Mouse (Mus musculus): ENCODE measurements around the gene Atg4d.
"Not testable (repeated sequence)": the region's sequence is repeated elsewhere in the genome, so short reads cannot be mapped to it uniquely, and the experiment has no call there.

The Atg4d gene

GRCm38 (mm10) chr9:21239465-21239848 lies 25.6 kb upstream of the Atg4d start:
- no peak for DNase-seq (ENCODE audit: low read depth, low spot score)

DNA sequence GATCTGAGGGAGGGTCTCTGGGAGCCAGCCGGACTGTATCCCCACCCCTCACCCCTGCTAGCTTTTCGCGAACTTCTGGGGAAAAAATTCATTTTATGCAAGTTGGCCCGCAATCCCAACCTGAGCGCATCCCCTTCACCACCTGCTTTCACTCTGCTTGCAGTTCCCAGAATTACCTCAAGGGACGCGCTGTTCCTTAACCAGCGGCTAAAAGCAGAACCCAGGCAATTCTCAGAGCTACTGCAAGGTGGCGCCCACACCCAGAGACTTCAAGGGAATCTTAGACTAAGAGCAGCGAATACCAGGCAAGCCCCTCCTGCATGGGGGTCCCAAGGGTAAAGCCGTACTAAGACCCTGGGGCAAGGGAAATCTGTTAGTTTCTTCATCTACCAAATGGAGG lies 23.8 kb upstream of the Atg4d start:
- DNase-seq (ENCODE audit: low read depth, low spot score): peak; percentile 83

DNA sequence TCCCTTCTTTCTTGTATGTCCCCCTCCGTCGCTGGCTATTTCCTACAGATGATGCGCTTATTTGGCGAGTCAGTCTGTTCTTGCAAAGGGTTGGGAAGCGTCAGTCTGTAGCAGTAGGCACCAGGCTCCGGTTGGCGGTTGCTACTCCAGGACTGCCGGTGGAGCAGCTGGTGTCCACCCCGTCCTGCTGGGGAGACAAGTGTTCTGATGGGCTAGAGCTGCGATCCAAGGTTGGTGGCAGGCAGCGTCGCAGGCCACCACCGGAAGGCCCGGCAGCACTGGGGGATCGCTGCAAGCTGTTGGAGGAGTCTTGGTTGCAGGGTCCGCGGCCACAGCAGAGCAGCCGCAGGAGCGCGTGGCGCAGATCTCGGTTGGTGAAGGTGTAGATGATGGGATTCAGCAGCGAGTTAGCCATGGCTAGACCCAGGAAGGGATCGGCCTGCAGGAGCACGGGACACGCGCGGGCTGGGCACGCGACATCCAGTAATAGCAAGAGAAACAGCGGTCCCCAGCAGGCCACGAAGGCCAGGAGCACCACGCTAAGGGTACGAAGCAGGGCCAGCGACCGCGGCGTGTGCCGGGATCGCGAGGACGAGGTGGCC lies 21.2 kb upstream of the Atg4d start:
- DNase-seq (ENCODE audit: low read depth, low spot score): no peak

DNA sequence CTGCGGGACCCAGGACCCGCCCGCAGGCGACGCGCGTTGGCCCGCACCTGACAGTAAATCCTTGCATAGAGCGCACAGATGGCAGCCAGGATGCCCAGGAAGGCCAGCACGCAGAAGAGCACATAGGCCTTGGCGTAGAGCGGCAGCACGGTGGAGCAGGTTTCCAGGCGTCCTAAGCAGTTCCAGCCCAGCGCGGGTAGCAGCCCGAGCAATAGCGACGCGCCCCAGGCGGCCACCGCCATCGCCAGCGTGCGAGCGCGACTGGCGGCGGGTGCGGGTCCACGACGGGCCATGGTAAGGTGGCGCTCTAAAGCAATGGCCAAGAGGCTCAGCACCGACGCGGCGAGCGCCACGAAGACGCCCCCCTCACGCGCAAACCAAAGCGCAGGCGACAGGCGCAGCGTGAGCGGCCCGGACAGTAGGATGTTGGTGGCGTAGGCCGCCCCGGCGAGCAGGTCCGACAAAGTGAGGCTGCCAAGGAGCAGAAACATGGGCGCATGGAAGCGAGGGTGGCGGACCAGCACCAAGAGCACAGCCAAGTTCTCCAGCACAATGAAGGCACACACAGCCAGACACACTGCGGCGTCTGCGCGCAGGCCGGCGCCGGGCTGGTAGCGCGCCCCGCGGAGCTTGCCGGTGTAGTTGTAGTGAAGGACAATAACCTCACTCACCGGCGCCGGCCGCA lies 20.5 kb upstream of the Atg4d start:
- no peak for DNase-seq (ENCODE audit: low read depth, low spot score)

DNA sequence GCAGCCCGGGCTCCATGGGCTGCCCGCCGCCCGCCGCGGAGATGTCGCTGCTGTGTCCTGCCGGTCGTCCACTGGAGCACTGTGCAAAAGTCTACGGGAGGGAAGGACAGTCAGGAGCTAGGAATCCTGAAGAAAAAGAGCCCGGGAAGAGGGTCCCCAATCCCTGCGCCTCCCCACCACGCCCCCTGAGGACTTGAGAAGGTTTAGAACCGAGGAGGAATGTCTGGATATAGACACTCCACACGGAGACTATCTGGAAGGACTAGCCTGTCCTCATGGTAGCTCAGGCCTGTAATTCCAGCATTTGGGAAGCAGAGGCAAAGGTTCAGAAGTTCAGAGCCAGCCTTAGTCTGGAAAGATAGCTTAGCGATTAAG lies 20.0 kb upstream of the Atg4d start:
- no peak for DNase-seq (ENCODE audit: low read depth, low spot score)

- no peak for DNase-seq (ENCODE audit: low read depth, low spot score)
Observed at GRCm38 (mm10) chr9:21246342-21246741, 18.8 kb upstream of the Atg4d start.

DNA sequence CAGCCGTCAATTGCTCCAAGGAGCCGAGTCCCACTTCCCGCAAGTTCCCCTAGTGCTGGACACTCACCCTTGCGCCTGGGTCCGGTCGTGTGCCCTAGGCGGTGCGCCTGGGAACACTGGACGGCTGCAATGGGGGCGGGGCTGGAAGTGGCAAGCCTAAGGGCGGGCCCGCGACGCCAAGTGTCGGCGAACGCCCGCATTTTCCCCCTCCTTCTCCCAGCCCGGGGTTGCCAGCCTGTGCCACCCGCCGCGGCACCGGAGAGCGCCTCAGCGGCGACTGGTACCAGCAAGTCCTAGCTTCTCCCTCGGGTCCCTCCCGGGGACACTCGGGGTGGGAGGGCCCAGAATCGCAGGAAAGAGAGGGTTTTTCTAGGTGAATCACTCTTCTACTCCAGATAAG lies 16.8 kb upstream of the Atg4d start, which contains the start of gene S1pr5:
Gene S1pr5, minus strand, starts transcription at position 118 of the 400 bp plus-strand sequence.
- no peak for DNase-seq (ENCODE audit: low read depth, low spot score)

DNA sequence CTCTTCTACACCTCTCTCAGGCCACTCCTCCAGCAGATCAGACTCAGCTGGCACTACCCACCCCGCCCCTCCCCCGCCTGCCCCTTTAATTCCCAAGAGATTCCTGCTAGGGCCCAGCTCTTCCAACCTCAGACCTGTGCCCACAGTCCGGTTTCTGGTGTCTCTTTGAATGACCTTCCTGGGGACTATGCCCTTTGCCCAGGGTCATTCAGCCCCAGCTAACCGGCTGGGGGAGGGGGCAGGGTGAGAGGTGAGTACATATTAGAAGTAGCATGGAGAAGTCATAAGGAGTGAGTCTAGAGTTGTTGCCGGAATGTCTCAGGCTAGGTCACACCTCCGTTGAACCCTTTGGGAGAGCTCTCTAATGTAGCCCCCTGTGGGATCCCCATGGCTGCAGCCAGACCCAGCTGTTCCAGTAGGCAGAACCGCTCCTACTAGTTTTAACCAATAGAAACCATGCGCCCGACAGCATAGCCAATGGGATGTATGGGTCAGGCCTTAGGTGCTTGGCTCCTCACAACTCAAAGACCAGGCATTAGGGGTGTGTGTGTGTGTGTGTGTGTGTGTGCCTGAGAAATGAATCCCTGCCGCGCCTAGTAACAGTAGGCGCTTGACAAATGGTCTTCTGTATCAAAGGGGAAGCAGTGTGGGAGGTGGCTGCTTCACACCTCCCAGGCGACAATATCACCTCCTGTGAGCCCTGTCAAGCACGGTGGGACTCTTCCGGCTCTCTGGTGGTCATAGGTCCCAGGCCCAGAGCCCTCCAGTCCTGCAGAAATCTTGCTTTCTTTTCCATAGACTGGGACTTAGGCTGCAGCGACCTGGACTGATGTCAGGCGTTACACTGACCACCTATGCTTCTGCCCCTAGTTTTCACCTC lies 15.2 kb upstream of the Atg4d start:
- DNase-seq (ENCODE audit: low read depth, low spot score): no peak

- DNase-seq (ENCODE audit: low read depth, low spot score): no peak
Observed at GRCm38 (mm10) chr9:21250509-21250908, 14.6 kb upstream of the Atg4d start.

- DNase-seq (ENCODE audit: low read depth, low spot score): no peak
Observed at GRCm38 (mm10) chr9:21251116-21251735, 13.9 kb upstream of the Atg4d start.

- no peak for DNase-seq (ENCODE audit: low read depth, low spot score)
Observed at GRCm38 (mm10) chr9:21254690-21255089, 10.4 kb upstream of the Atg4d start.

DNA sequence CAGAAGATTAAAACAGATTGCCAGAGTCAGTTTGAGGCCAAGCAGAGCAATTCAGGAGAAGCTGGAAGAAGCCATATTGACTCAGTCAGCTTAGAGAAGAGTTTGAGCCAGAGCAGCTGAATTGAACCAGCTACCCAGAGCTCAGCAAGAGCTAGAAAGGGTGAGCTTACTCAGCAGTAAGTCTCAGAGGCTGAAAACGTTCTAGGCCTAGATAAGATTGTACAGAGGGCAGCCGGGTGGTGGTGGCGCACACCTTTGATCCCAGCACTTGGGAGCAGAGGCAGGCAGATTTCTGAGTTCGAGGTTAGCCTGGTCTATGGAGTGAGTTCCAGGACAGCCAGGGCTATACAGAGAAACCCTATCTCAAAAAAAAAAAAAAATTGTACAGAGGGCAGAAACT lies 8.7 kb upstream of the Atg4d start:
- DNase-seq (ENCODE audit: low read depth, low spot score): not testable (repeated sequence)

DNA sequence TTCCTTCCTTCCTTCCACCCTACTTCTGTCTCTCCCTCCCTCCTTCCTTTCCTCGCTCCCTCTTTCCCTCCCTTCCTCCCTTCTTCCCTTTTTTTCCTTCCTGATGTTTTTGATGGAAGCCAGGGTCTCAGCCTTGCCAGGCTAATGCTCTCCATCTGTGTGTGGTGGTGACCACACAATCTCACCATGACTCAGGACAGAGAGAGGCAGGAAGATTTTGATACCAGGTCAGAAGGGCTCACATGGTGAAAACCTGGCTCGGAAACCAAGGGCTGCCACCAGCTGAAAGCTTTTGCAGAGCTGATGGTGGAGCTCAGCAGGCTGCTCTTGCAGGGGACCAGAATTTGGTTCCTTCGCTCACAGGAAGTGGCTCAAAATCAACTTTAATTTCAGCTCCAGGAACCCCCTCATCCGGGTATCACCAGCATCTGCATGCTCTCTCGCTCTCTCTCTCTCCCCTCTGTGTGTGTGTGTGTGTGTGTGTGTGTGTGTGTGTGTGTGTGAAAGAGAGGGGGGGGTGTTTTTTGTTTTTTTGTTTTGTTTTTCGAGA lies 4.5 kb upstream of the Atg4d start:
- no peak for DNase-seq (ENCODE audit: low read depth, low spot score)

GRCm38 (mm10) chr9:21261831-21262230 lies 3.3 kb upstream of the Atg4d start:
- no peak for DNase-seq (ENCODE audit: low read depth, low spot score)

DNA sequence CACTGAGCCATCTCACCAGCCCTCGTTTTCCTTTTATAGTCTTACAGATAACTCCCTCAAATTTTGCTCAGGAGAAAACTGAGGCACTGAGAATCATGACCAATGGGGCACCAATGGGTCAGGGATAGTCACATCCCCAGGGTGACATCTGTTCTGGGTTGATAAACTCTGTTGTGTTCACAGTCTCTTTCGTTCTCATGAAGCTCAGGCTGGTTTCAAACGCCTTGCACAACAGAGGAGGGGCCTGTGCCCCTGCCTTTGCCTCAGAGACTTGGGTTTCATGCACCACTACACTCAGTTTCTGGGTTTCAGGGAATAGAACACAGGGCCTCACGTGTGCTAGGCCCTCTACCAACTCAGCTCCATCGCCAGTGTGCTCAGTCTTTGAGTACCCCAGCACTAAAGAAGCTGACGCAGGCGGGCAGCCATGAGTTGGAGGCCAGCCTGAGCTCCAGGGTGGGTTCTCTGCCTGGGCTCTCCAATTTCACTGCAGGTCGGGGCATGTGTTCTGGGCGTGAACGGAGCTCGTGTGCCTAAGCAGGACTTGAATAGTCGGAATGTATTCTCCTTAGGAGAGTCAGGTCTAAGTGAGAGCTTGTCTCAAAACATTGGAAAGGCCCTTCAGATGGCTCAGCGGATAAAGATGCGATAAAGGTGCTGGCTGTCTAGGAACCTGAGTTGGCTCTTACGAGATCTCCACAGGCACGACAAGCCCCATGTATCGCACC lies 657 bp upstream of the Atg4d start:
- no peak for DNase-seq (ENCODE audit: low read depth, low spot score)

- DNase-seq (ENCODE audit: low read depth, low spot score): no peak
Observed at GRCm38 (mm10) chr9:21265611-21266010, 518 bp downstream of the Atg4d start.

DNA sequence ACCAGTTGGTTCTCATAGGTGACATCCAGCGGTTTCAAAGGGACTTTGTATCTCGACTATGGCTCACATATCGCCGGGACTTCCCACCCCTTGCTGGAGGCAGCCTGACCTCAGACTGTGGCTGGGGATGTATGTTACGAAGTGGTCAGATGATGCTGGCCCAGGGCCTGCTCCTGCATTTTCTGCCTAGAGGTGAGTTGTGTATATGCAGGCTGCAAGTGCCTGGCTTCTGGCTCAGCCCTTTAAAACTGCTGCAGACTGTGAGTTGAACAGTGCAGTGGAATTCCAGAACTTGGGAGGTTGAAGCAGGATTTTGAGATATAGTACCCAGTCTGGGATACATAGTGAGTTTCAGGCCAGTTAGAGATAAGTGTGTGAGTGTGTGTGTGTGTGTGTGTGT lies 1.8 kb downstream of the Atg4d start:
- DNase-seq (ENCODE audit: low read depth, low spot score): no peak

DNA sequence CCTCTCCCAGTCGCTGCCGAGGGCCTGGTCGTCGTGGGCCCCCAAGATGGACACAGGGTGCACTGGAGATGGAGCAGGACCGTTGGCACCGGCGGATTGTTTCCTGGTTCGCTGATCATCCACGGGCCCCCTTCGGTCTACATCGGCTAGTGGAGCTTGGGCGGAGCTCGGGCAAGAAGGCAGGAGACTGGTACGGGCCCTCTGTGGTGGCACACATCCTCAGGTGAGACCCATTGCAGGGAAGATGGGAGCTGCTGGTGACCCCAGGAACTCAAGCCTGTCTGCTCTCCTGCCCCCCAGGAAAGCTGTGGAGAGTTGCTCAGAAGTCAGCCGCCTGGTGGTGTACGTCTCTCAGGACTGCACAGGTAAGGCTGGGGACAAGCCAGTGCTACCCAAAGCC lies 3.2 kb downstream of the Atg4d start:
- no peak for DNase-seq (ENCODE audit: low read depth, low spot score)

DNA sequence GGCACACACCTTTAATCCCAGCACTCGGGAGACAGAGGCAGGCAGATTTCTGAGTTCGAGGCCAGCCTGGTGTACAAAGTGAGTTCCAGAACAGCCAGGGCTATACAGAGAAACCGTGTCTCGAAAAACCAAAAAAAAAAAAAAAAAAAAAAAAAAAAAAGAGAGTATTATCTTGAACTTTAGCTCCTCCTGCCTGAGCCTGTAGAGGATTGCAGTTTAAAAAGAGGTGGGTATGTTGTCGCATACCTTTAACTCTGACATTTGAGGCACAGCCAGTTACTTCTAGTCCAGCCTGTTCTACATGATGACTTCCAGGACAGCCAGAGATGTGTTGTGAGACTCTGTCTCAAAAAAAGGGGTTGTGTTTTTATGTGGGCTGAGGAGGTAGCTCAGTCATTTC lies 4.5 kb downstream of the Atg4d start:
- DNase-seq (ENCODE audit: low read depth, low spot score): not testable (repeated sequence)

DNA sequence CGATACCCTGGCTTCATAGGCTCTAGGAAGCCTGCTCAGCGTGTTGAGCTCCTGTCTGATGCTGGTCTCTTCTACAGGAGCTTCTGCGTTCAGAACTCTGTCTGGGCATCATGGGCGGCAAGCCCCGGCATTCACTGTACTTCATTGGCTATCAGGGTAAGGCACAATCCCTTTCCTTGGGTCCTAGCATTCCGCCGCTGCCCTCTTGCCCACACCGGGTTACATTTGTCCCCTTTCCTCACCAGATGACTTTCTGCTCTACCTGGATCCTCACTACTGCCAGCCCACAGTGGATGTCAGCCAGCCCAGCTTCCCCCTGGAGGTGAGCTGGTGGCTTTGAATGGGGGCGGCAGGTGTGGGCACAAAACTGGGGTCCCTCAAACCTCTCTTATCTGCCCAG lies 7.3 kb downstream of the Atg4d start:
- no peak for DNase-seq (ENCODE audit: low read depth, low spot score)

GRCm38 (mm10) chr9:21273094-21273493 lies 8.0 kb downstream of the Atg4d start:
- DNase-seq (ENCODE audit: low read depth, low spot score): no peak
